Mouse (Mus musculus) urinary bladder, postnatal 25 days (tissue): ENCODE results near the gene C1qtnf3.

Source experiments
- DNase-seq: peaks from one replicate; pipeline ENCODE4 v3.0.0; 2022; ENCODE audit warnings: low spot score

Gene C1qtnf3

DNA sequence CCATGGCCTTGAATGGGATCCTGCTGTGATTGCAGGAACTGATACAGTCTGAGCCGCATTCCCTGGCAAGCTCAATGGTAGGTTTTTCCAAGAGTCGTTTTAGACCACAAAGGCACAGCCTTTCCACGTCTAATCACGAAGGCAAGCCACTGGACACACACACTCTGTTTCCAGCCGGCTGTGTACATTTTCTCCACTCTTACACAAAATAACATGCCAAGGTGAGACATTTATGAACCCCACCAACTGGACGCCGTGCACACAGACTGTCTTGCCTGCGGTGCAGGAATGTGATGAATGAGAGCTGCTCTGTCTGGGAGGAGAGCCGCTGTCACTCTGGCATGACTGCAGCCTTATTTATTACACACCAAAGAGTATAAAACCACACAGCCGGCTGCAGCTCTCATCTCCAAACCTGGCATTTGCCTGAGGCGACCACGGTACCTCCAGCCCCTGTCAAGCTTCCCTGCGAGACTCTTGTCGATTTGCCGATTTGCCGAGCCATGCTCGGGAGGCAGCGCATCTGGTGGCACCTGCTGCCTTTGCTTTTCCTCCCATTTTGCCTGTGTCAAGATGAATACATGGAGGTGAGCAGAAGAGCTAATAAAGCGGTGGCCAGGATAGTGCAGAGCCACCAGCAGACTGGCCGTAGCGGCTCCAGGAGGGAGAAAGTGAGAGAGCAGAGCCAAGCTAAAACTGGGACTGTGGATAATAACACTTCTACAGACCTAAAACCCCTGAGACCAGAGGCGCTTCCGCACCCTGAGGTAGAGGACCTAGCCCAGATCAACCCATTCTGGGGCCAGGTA, at the start of gene C1qtnf3:
Gene C1qtnf3, plus strand, starts transcription at position 382 of the 809 bp plus-strand sequence.
- DNase-seq: no peak

DNA sequence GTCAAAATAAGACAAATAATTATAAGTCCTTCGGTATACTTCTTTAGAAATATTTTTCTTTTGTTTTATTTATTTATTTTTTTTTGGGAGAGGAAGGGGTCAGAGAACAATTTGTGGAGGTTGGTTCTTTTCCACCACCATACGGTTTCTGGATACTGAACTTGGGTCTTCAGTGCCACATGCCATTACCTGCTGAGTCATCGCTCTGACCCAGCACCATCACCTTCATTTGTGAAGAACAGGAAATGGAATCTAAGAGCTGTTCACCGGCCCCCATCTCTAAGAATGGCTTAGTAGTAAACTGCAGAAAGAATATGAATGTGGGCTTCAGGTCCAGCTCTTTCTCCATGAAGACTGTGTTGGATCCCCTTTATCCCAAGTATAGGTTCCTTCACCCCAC, 49.8 kb upstream of the C1qtnf3 start:
- no peak for DNase-seq

DNA sequence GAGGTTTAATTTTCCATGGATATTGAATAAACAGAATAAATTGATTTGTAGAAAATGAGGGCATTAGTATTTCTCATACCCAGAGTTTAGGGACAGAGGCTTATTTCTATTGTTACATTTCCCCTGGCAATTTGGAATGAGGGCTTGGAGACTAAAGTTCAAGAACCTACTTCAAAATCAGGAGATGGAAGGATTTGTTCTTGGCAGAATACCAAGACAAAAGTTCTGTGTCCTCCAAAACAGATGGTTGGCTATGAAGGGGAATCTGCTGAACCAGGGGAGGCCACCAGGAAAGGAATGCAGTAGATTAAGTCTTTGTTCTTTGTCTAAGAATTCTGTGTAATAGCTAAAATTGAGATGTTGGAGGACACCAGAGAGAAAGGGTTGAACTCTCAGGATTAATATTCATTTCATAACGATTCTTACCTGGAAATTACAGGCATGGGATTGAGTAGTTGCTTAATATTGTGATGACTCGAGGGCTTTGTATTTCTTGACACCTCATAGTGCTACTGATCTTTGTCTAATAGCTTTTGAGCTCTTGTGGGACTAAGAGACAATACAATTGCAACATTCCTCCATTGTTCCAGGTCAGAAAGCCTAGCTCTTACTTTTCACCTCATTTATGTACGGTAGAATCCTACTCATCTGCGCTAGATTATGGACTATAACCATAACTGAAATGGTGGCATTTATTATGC, 35.4 kb upstream of the C1qtnf3 start:
- no peak for DNase-seq

DNA sequence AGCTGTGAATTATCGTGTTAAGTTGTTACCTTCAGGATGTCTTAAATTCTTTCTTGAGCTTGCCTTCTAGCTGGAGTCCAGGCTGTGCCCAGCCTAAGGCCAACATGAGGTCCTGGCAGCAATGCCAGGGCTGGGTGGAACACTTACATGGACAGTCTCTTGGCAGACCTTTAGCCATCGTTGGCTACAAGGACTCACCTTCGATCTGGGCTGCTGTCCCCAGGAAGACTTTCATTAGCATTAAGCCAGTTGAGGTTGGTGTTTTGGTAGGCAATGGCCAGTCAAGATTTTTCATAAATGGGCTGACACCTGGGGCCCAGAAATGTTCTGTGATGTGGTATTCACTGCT, 34.8 kb upstream of the C1qtnf3 start:
- no peak for DNase-seq

DNA sequence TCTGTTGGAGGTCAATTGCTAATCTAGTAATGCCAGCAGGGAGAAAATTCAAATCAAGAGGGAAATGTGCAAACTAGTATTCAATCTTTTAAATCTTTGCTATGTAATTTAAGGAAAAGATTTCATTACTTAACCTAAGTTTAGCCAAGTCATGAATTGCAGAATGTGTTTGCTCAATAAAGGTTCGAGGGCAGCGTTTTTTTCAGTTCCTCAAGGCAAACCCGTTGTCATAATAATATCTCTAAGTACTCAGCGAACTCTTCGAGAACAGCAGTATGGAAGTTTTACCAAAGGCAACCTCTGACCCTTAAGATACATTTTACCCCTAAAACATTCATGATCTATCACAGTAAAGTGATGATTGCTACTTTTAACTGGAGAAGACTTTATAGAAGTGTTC, 31.9 kb upstream of the C1qtnf3 start:
- DNase-seq: no peak

DNA sequence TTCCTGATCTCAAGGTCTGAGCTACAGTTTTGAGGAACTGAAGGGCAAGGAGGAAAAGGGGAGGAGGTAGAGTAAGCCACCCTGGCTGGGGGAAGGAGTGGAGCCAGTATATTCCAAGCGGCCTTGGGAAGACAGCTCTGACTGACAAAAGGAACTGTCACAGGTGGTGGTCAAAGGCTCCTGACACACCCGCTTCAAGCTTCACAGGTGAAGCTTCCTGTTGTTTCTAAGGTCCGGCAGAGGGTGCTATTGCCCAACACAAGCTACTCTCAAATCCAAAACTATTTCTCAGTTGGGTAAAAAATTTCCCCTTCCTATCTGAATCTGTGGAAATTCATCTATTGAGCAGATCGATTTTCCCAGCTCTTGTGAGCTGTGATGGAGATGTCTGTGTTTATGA, 31.1 kb upstream of the C1qtnf3 start:
- DNase-seq: no peak

DNA sequence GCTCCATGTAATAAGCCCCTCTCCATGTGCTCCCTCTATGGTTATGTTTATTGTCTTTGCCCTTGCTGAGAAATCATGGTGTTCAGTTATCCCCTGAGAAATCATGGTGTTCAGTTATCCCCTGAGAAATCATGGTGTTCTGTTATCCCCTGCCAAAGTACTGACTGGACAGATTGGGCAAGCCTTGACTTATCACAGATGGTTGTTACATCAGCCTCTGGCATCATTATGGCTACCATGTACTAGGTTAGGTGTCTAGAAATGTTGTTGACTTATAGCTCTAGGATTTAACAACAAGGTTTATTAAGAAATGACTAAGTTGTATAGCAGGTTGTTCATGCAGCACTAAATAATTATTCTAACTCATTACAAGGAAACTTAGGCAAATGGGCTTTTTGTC, 30.1 kb upstream of the C1qtnf3 start:
- no peak for DNase-seq

DNA sequence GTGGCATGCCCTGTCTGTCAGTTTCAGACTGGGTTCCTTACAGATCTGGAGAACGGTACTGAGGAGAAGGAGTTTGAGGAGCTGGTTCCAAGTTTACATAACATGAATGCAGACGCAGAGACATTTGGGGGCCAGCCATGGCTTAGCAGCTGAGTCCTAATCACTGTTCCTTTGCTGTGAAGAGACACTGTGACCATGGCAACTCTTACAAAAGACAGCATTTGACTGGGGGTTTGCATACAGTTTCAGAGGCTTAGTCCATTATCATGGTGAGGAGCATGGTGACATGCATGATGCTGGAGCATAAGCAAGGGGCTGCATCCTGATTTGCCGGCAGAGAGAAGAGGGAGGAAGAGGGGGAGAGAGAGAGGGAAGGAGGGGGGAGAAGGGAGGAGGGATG, 29.6 kb upstream of the C1qtnf3 start:
- DNase-seq: no peak

DNA sequence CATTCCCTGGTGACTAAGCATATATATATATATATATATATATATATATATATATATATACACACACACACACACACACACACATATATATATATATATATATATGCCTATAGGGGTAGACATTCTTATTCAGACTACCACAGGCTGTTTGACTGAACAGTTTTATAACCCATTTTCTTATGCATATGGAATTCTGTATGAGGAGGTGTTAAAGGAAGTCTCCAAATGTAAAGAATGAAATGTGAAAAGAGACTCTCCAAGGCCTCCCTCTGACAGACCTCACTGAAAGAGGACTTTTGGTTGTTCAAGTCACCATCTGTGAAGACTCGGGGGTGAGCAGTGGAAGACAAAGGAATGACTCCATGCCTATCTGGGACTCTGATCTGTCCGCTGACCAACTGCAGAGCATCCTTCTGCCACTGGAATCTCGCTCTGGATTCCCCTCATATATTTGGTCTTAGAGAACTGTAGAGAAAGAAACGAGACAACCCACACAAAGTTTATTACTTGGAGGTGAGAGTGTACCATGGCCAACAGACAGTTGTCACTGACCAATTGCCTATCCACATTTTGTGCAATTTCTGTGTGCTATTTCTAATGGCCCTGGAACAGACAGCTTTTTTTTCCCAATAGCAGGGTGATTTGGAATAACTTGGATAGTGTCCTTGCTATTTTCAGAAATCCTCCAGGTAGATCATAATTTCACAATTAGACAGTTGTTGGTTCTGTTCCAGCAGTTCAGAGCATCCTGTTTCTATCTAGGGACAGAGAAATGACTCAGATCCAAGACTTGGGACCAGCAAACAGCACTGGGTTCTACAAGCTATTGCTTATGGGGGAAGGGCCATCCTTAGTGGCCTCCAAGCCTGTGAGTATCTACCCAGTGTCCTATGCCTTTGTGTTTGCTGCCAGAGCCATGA, 28.8 kb upstream of the C1qtnf3 start:
- no peak for DNase-seq

DNA sequence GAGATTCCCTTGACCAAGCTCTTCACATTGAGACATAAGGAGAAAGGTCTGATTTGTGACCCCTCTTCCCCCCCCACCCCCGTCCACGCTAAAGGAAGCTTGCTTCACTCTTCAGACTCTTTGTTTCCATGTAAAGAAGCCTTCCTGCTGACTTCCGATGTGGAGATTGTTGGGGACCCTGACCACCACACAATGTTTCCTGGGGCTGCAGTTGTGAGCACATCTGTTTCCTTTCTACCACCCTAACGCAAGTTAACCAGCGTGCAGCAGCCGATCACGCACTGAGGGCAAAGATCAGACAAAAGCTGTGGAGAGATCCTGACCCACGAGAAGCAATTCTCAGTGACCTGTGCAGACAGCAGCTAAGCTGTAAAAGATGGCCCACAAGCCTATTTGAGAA, 24.8 kb upstream of the C1qtnf3 start:
- no peak for DNase-seq

DNA sequence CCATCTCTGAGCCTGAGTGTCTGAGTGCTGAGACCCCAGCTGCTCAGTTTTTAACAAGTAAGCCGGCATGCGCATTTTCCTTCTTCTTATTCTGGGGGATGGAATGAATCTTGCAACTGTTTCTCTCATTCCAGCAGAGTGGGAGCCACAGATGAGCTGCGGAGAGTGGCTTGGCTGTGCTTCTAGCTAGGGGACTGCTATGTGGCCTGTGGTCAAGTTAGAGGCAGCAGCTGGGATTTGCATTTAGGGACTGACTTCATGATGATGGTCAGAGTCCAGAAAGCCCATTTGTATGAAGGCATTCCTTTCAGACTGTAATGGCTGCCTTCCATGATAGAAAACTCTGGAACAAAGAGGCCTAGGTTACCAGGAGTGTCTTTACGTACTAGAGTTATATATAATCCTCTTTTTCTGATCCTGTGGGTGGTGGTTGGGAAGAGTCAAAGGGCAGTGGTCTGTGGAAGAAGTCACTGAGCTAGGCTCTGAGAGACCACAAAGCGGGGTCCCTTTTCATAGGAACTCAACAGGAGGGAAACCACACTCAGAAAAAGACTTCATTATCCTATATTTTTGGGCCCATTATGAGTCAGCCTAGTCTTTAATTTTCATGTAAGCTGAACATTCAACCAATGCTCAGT, 23.4 kb upstream of the C1qtnf3 start:
- DNase-seq: no peak

DNA sequence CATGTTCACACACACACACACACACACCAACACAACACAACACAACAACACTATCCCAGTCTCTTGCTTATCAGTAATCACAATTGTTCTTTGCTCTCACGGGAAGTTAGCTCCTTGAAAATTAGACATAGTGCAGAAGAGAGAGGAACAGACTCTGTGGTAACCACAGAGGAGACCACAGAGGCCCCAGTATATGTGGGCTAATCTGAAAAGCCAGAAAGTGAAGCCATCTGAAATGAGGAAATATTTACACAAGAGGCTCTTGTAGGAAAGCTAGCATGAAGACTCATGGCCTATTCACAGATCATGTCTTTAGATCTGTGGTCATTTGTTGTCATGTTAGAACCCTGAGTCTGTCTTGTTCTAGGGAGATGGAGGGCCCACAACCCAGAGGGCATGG, 18.2 kb upstream of the C1qtnf3 start:
- no peak for DNase-seq

DNA sequence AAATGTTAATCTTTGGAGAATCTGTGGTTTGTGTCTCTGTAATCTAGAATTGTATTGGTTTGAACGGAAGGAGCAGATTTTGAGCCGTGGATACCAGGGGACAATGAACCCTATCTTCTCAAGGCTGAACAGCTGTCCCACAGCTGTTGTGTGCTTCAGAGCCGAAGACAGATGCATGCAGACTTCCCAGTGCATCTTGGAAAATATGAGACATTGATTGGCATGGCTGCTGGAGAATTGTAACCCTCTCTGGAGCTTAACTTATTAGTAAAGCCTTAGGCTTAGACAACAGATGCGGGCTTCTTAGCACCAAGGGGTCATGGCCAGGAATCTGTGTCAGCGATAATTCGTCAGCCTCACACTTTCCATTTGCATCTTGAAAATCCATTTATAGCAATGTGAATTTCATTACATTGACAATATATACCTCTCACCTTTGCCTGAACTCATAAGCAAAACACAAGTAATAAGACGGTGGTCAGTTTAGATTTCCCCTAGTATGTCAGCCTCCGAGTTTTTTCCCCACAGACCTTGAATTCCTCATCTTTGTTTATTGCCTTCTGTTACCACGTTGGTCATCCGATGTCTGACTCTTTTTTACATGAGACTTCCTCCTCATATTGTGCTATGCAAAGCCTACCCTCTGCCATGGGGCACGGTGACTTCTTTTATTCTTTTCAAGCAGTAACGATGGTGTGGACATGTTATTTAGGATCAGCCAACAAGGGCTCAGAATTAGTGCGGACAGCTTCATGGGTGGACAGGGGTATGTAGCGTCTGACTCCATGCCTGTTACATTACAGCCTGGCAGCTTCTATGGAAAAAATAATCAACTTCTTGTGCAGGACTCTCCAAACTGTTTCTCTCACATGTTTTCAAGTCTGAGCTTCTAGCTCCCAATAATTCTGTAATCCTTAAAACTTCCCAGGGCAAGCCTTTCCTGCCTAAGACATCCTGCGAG, 11.7 kb upstream of the C1qtnf3 start:
- no peak for DNase-seq

DNA sequence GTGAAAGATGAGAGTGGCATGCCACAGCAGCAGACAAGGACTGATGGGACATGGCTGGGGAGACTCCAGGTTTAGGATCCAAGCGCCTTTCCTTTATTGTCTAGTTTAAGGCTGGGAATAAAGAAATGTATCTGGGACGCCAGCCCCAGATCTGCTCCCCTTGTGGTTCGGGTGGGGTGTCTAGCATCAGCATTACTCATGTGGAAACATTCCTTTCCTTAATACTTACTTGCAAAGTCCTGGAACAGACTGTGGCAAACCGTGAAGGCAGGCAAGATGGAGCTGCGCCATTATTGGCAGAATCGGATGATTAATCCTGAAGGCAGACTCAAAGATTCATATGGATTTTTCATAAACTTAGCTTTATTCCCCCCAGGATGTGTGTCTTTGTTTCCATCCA, 10.2 kb upstream of the C1qtnf3 start:
- DNase-seq: no peak

DNA sequence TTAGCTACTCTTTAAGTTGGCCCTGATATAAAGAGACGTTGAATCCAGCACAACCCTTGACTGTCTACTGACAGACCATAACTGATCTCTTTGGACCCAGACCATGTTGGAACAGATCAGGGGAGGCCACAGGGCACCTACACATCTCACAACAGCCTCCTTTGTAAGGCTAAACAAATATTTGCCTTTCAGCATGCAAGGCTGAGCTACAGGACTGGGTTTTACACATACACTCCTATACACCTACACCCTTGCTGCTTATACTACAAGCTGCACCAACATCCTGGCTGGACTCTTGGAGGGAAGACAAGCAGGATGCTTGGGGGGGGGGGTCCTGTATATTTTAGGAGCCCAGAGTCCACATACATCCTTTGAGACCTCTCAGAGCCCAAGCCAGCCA, 4.3 kb upstream of the C1qtnf3 start:
- DNase-seq: no peak

DNA sequence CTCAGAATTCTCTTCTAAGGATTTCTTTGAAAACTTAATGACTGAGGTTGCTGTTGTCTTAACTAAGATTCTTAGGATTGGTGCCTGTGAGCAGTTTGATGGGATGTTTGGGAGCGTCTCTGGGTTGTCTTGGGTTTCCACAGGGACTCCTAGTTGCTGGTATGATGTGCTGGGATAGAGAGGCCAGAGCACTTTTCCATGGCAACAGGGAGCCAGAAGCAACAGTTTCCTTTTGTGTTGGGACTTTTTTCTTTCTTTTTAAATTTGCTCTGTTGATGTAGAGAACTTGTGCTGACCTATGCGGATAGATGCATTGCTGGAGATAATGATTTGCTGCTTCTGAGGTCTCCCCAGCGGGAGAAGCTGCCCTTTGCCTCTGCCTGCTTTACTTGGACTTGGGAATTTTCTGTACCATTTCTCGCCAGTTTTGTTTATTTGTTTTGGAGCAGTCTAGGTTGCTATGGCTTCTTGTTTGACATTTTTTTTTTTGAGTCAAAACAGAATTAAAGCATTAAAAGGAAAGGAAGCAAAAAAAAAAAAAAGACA, 701 bp downstream of the C1qtnf3 start:
- DNase-seq: no peak

DNA sequence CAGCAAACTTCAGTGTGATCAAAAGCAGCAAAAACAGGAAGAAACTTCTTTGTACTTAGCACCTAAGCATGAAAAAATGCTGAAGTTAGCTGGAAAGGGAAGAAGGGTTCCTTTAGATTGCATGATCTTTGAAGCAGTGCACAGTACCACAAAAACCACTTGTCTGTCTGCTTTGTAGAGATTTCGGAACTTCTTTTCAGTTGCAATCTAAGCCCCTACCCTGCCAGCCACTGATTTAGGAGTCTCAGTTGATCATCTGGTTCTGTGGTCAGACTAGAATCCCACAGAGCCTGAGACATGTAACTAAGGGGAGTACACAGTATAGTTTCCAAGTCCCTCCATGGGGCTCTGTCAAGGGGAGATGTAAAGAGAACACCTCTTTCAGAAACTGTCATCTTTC, 1.3 kb downstream of the C1qtnf3 start:
- DNase-seq: no peak

DNA sequence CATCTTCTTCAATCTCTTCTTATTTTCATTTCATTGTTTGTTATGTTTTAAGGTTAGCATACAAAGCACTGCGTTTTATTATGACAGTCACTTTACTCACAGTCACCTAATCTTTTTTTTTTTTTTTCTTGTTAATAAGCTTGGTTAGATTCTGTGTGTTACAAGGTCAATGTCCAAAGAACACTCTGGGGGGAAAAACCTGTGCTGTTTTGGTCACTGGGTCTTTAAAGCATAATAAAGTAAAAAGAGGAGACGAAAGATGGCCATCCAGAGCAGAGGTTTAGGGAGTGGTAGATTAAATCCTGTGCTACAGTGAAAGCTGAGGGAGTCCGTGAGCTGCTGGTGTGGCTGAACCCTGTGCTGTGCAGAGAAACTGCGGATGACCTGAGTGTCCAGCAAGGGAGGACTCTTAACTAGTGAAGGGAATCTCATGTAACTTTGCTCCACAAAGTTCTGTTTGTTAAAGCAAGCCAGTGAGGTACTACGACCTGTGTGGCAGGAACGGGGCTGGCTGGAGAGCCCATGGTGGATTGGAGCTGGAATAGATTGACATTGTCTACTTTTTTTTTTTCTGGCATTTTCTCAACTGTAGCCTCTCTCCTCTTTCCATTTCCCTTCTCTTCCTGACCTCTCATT, 2.4 kb downstream of the C1qtnf3 start:
- no peak for DNase-seq

DNA sequence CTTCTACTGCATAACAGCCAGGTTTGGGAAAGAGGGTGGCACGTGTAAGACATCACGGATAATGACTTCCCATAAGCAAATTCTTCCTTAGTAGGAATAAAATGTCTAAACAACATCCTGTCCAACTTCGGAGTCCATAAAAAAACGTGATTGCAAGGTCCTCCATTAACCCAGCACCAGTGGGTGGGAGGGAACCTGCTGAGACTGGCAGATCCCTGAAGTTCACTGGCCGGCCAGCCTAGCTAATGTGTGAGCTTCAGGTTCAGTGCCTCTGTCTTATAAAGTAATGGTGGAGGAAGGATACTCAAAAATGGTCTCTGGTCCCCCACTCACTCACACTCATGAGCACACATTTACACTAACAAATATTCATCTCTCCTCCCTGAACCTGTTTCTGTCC, 3.0 kb downstream of the C1qtnf3 start:
- no peak for DNase-seq

DNA sequence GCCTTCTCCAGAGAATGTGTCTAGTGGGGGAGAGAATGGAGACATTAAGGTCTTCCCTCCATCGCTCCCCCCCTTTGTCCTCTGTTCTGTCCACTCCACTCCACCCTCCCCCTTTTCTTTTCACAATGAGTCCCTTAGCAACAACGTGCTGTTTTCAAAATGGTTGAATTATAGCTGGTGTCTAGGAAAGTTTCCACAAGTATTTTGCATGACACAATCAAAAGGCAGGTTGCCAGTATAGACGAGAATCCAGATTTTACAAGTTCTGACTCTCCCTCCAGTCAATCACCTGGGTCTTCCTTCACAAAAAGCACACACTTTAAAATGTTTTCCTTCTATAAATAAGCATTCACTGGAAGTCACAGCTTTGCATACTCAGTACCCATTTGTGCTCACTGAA, 4.6 kb downstream of the C1qtnf3 start:
- no peak for DNase-seq
